Mouse (Mus musculus): ENCODE data around the gene Slc15a1. TPM values are rescaled to one million over a fixed set of nuclear protein-coding genes. Genes with fewer than 3 reads are reported as not detected.

Slc15a1 gene
- polyA plus RNA-seq (2014; fragmentation: Illumina TruSeq; extraction: RNeasy Lipid Tissue Mini Kit (QIAGEN cat#74804); ENCODE audit: low replicate concordance) = 199 TPM

DNA sequence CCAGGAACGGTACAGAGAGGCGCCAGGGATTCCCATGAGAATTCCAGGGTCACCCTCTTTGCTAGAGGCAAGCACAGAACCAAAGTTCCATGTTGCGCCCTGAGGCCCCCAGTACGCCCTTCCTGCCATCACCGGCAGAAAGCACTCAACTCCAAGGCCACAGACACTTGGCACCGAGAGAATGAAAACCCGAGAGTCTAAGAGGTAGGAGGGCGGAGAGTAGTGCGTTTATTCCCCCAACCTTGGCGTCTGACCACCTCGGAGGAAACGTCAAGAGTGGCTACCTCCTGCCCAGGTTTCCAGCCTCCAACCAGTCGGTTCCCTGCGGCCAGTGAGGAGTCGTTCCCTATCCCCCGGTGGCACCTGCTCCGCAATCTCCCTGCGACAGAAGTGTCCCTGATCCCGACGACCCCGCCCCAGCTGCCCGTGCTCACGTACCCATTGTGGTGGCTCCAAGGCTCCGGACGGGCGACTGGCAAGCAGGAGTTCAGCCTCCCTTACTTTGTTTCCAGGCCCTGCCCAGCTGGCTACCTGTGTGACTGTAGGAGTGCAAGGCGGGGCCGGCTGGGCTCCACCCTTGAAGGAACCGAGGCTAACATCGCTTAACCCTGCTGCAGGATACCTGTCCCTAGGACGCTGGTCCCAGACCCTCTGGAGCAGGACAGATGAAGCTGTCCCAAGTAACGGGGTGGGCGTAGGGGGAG lies at the start of gene Slc15a1:
Slc15a1 (minus strand) TSS at position 472 of the 704 bp plus-strand sequence.

Other genes with a start within 250 kb of the Slc15a1 start
- gene Stk24, start 125.2 kb downstream of the Slc15a1 start, polyA plus RNA-seq (2014; fragmentation: Illumina TruSeq; extraction: RNeasy Lipid Tissue Mini Kit (QIAGEN cat#74804); ENCODE audit: low replicate concordance) = 294 TPM

Measured in small intestine, adult 10 weeks (tissue).